Mouse (Mus musculus) large intestine, adult 2 months (tissue): ENCODE data around the gene Tectb. TPM values are rescaled to one million over a fixed set of nuclear protein-coding genes. Genes with fewer than 3 reads are reported as not detected.
"Not testable (repeated sequence)": the region's sequence is repeated elsewhere in the genome, so short reads cannot be mapped to it uniquely, and the experiment has no call there.

Source experiments
- DNase-seq: peaks from one replicate; pipeline ENCODE4 v3.0.0-alpha.2; 2012; ENCODE audit warnings: low read depth, low spot score
- WGBS: fragments of 180-500 bp; shearing (Covaris S2); methylation state at CpG from one replicate; pipeline ENCODE4 v1.1.7; 2018; 5-methylcytosine and 5-hydroxymethylcytosine counted together
- polyA plus RNA-seq: library from polyadenylated mRNA; depleted of rRNA; stranded (reverse); fragments of >200 nt; gene quantifications from 2 replicates; pipeline ENCODE4 v1.2.3, GENCODE M21; 2012

Gene Tectb
- polyA plus RNA-seq, 1 experiment, result not detected

GRCm38 (mm10) chr19:55164162-55164561 is 16.4 kb upstream of the Tectb start:
- 86% methylated on average over 1 of the region's 1 CpGs for WGBS
- no peak for DNase-seq

GRCm38 (mm10) chr19:55165183-55165865 is 15.2 kb upstream of the Tectb start:
- 81% methylated on average over 1 of the region's 1 CpGs for WGBS
- DNase-seq, result no peak

GRCm38 (mm10) chr19:55165954-55166353 is 14.6 kb upstream of the Tectb start:
- 54% methylated on average over 4 of the region's 4 CpGs for WGBS
- DNase-seq, result no peak

- no peak for DNase-seq
- 84% methylated on average over 2 of the region's 2 CpGs for WGBS
Observed at GRCm38 (mm10) chr19:55166741-55167140, 13.8 kb upstream of the Tectb start.

- DNase-seq, result no peak
- WGBS, result 50% methylated on average over 2 of the region's 2 CpGs
Observed at GRCm38 (mm10) chr19:55167741-55168140, 12.8 kb upstream of the Tectb start.

GRCm38 (mm10) chr19:55168360-55168759 is 12.2 kb upstream of the Tectb start:
- 9% methylated on average over 6 of the region's 6 CpGs for WGBS
- no peak for DNase-seq

GRCm38 (mm10) chr19:55169236-55169729 is 11.2 kb upstream of the Tectb start:
- WGBS, result 94% methylated on average over 8 of the region's 8 CpGs
- DNase-seq, result not testable (repeated sequence)

- DNase-seq, result no peak
Observed at GRCm38 (mm10) chr19:55170399-55170798, 10.1 kb upstream of the Tectb start.

GRCm38 (mm10) chr19:55171585-55171984 is 8.9 kb upstream of the Tectb start:
- DNase-seq, result no peak
- WGBS, result 57% methylated on average over 1 of the region's 1 CpGs

- DNase-seq, result no peak
- WGBS, result 93% methylated on average over 3 of the region's 3 CpGs
Observed at GRCm38 (mm10) chr19:55177143-55177542, 3.4 kb upstream of the Tectb start.

- WGBS, result 60% methylated on average over 7 of the region's 7 CpGs
- DNase-seq, result no peak
Observed at GRCm38 (mm10) chr19:55184442-55184841, 3.9 kb downstream of the Tectb start.

- no peak for DNase-seq
- 90% methylated on average over 7 of the region's 7 CpGs for WGBS
Observed at GRCm38 (mm10) chr19:55185074-55185473, 4.5 kb downstream of the Tectb start.

- DNase-seq, result no peak
Observed at GRCm38 (mm10) chr19:55185651-55186050, 5.1 kb downstream of the Tectb start.

GRCm38 (mm10) chr19:55190065-55190464 is 9.5 kb downstream of the Tectb start:
- WGBS, result 46% methylated on average over 5 of the region's 5 CpGs

More at GRCm38 (mm10) chr19:55185651-55186050, 5.1 kb downstream of the Tectb start:
- WGBS, result 64% methylated on average over 3 of the region's 3 CpGs

GRCm38 (mm10) chr19:55191596-55191995 is 11.1 kb downstream of the Tectb start:
- DNase-seq, result no peak
- 74% methylated on average over 2 of the region's 2 CpGs for WGBS

More at GRCm38 (mm10) chr19:55190065-55190464, 9.5 kb downstream of the Tectb start:
- DNase-seq, result no peak

- peak; percentile 31 for DNase-seq
- WGBS, result 38% methylated on average over 21 of the region's 21 CpGs
Observed at GRCm38 (mm10) chr19:55192254-55192945, 11.9 kb downstream of the Tectb start.

GRCm38 (mm10) chr19:55193717-55194394 is 13.3 kb downstream of the Tectb start:
- WGBS, result 81% methylated on average over 11 of the region's 11 CpGs
- DNase-seq, result no peak

- no peak for DNase-seq
- WGBS, result 66% methylated on average over 7 of the region's 7 CpGs
Observed at GRCm38 (mm10) chr19:55194520-55195170, 14.1 kb downstream of the Tectb start.

- 81% methylated on average over 3 of the region's 3 CpGs for WGBS
- no peak for DNase-seq
Observed at GRCm38 (mm10) chr19:55195574-55195973, 15.0 kb downstream of the Tectb start.

GRCm38 (mm10) chr19:55198303-55198702 is 17.8 kb downstream of the Tectb start:
- 34% methylated on average over 5 of the region's 5 CpGs for WGBS
- DNase-seq, result no peak
